Mouse (Mus musculus): Measurements from ENCODE around the gene Samm50. TPM values are rescaled to one million over a fixed set of nuclear protein-coding genes. Genes with fewer than 3 reads are reported as not detected.

Gene Samm50
- polyA plus RNA-seq, 1 experiment from 2014 or later, result 147 TPM

GRCm38 (mm10) chr15:84186196-84186595 lies 5.8 kb upstream of the Samm50 start:
- ATAC-seq (replicated peaks; ENCODE audit: low FRiP score, low read depth) (no peak), DNase-seq (ENCODE audit: low spot score) (no peak)
- 68% methylated on average over 4 of the region's 4 CpGs for WGBS

GRCm38 (mm10) chr15:84188887-84189530 lies 3.0 kb upstream of the Samm50 start:
- Histone ChIP-seq H3K9ac (ENCODE audit: low read depth, low read length) (no peak overlapping the region), H3K4me3 (replicated peaks; ENCODE audit: low read depth, low read length) (no peak overlapping the region), H3K36me3 (ENCODE audit: insufficient read depth, low read length) (no peaks in the 10 kb centered on the region), H3K4me1 (replicated peaks; ENCODE audit: insufficient read depth, low read length) (peaks cover 8% of the 10 kb centered on the region; the same call in 1 of the 2 replicates), H3K9me3 (replicated peaks; ENCODE audit: low read length) (no peaks in the 10 kb centered on the region), H3K27ac (no peak overlapping the region), H3K27me3 (ENCODE audit: insufficient read depth, low read length) (no peaks in the 10 kb centered on the region), H3K4me2 (ENCODE audit: low read length) (no peak overlapping the region)
- no peak for TF ChIP-seq CTCF (IDR thresholded peaks at IDR 0.05; ENCODE audit: low read depth)
- 70% methylated on average over 2 of the region's 2 CpGs for WGBS
- DNase-seq (ENCODE audit: low spot score), result no peak
- no peak for ATAC-seq (replicated peaks; ENCODE audit: low FRiP score, low read depth)

More at GRCm38 (mm10) chr15:84186196-84186595, 5.8 kb upstream of the Samm50 start:
- Histone ChIP-seq H3K27ac (no peak overlapping the region), H3K9me3 (replicated peaks; ENCODE audit: low read length) (no peaks in the 10 kb centered on the region), H3K36me3 (ENCODE audit: insufficient read depth, low read length) (no peaks in the 10 kb centered on the region), H3K4me3 (replicated peaks; ENCODE audit: low read depth, low read length) (no peak overlapping the region), H3K4me1 (replicated peaks; ENCODE audit: insufficient read depth, low read length) (no peaks in the 10 kb centered on the region), H3K4me2 (ENCODE audit: low read length) (no peak overlapping the region), H3K9ac (ENCODE audit: low read depth, low read length) (no peak overlapping the region), H3K27me3 (ENCODE audit: insufficient read depth, low read length) (no peaks in the 10 kb centered on the region)
- no peak for TF ChIP-seq CTCF (IDR thresholded peaks at IDR 0.05; ENCODE audit: low read depth)

DNA sequence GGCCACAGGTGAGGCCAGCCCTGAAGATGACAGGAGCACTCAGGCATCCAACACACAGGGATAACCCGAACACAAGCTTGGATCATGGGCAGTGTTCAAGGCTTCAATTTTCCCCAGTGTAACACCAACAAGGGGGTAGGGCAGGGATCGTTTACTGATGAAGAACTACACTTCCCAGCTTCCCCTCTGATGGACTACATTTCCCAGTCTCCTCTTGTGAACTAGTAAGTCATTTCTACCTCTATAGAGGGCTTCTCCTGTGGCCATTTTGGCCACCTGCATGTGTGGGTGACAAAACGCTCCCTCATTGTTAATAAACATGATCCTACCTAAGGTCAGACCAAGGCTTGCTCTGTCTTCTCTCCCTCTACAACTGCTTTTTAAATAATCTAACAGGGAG lies 2.2 kb upstream of the Samm50 start:
- Histone ChIP-seq H3K4me3 (replicated peaks; ENCODE audit: low read depth, low read length) (no peak overlapping the region), H3K9me3 (replicated peaks; ENCODE audit: low read length) (no peaks in the 10 kb centered on the region), H3K4me2 (ENCODE audit: low read length) (no peak overlapping the region), H3K27ac (no peak overlapping the region), H3K27me3 (ENCODE audit: insufficient read depth, low read length) (no peaks in the 10 kb centered on the region), H3K4me1 (replicated peaks; ENCODE audit: insufficient read depth, low read length) (peaks cover 8% of the 10 kb centered on the region; the same call in 1 of the 2 replicates), H3K9ac (ENCODE audit: low read depth, low read length) (no peak overlapping the region), H3K36me3 (ENCODE audit: insufficient read depth, low read length) (no peaks in the 10 kb centered on the region)
- ATAC-seq (replicated peaks; ENCODE audit: low FRiP score, low read depth), result no peak
- TF ChIP-seq CTCF (IDR thresholded peaks at IDR 0.05; ENCODE audit: low read depth), result no peak
- WGBS, result 49% methylated on average over 3 of the region's 3 CpGs
- DNase-seq (ENCODE audit: low spot score), result peak; percentile 48

DNA sequence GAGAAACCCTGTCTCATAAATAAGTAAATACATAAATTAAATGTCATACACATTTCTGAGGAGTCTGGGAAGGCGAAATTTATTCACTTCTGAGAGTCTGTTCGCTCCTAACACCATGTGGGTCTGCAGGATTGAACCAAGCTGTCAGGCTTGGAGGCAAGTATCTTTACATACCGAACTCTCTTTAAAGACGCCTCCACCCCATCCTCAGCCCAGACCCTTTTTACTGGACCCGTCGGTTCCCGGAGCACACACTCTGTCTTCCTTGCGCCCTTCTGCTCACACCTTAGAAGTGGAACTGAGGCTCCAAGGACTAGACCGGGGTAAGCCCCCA lies 350 bp upstream of the Samm50 start:
- peak overlapping the region; percentile 93 for H3K27ac ChIP-seq
- no peaks in the 10 kb centered on the region for H3K9me3 ChIP-seq (replicated peaks; ENCODE audit: low read length)
- peak overlapping the region; percentile 75 for H3K9ac ChIP-seq (ENCODE audit: low read depth, low read length)
- no peaks in the 10 kb centered on the region for H3K27me3 ChIP-seq (ENCODE audit: insufficient read depth, low read length)
- DNase-seq (ENCODE audit: low spot score), result no peak
- H3K4me3 ChIP-seq (replicated peaks; ENCODE audit: low read depth, low read length), result peak overlapping the region; percentile 63
- peaks cover 8% of the 10 kb centered on the region for H3K36me3 ChIP-seq (ENCODE audit: insufficient read depth, low read length)
- TF ChIP-seq CTCF (IDR thresholded peaks at IDR 0.05; ENCODE audit: low read depth), result no peak
- peaks cover 8% of the 10 kb centered on the region; the same call in 1 of the 2 replicates for H3K4me1 ChIP-seq (replicated peaks; ENCODE audit: insufficient read depth, low read length)
- WGBS, result 1% methylated on average over 9 of the region's 9 CpGs
- ATAC-seq (replicated peaks; ENCODE audit: low FRiP score, low read depth), result no peak
- peak overlapping the region; percentile 62 for H3K4me2 ChIP-seq (ENCODE audit: low read length)

- 83% methylated on average over 8 of the region's 8 CpGs for WGBS
- no peaks in the 10 kb centered on the region for H3K9me3 ChIP-seq (replicated peaks; ENCODE audit: low read length)
- no peaks in the 10 kb centered on the region for H3K27me3 ChIP-seq (ENCODE audit: insufficient read depth, low read length)
- H3K4me3 ChIP-seq (replicated peaks; ENCODE audit: low read depth, low read length), result no peak overlapping the region
- DNase-seq (ENCODE audit: low spot score) (no peak), ATAC-seq (replicated peaks; ENCODE audit: low FRiP score, low read depth) (no peak)
- no peak for TF ChIP-seq CTCF (IDR thresholded peaks at IDR 0.05; ENCODE audit: low read depth)
- H3K4me1 ChIP-seq (replicated peaks; ENCODE audit: insufficient read depth, low read length), result peaks cover 8% of the 10 kb centered on the region; the same call in 1 of the 2 replicates
- no peak overlapping the region for H3K9ac ChIP-seq (ENCODE audit: low read depth, low read length)
- no peak overlapping the region for H3K4me2 ChIP-seq (ENCODE audit: low read length)
- no peak overlapping the region for H3K27ac ChIP-seq
- peaks cover 56% of the 10 kb centered on the region for H3K36me3 ChIP-seq (ENCODE audit: insufficient read depth, low read length)
Measured at GRCm38 (mm10) chr15:84196486-84197165, 4.6 kb downstream of the Samm50 start.

- H3K4me3 ChIP-seq (replicated peaks; ENCODE audit: low read depth, low read length), result no peak overlapping the region
- no peak overlapping the region for H3K27ac ChIP-seq
- H3K36me3 ChIP-seq (ENCODE audit: insufficient read depth, low read length), result peaks cover 74% of the 10 kb centered on the region
- no peaks in the 10 kb centered on the region for H3K4me1 ChIP-seq (replicated peaks; ENCODE audit: insufficient read depth, low read length)
- no peak overlapping the region for H3K4me2 ChIP-seq (ENCODE audit: low read length)
- ATAC-seq (replicated peaks; ENCODE audit: low FRiP score, low read depth) (no peak), DNase-seq (ENCODE audit: low spot score) (no peak)
- no peak overlapping the region for H3K9ac ChIP-seq (ENCODE audit: low read depth, low read length)
- WGBS, result 95% methylated on average over 4 of the region's 4 CpGs
- H3K9me3 ChIP-seq (replicated peaks; ENCODE audit: low read length), result no peaks in the 10 kb centered on the region
- TF ChIP-seq CTCF (IDR thresholded peaks at IDR 0.05; ENCODE audit: low read depth), result no peak
- no peaks in the 10 kb centered on the region for H3K27me3 ChIP-seq (ENCODE audit: insufficient read depth, low read length)
Measured at GRCm38 (mm10) chr15:84207327-84207726, 15.3 kb downstream of the Samm50 start.
